Mouse (Mus musculus) CD4-positive helper T cell, adult 2 months (primary cell): ENCODE data around the gene Hcst.

Experiments
- DNase-seq: peaks from one replicate; pipeline ENCODE4 v3.0.0-alpha.2; 2012; ENCODE audit warnings: low read depth, missing footprints, low spot score

The Hcst gene

DNA sequence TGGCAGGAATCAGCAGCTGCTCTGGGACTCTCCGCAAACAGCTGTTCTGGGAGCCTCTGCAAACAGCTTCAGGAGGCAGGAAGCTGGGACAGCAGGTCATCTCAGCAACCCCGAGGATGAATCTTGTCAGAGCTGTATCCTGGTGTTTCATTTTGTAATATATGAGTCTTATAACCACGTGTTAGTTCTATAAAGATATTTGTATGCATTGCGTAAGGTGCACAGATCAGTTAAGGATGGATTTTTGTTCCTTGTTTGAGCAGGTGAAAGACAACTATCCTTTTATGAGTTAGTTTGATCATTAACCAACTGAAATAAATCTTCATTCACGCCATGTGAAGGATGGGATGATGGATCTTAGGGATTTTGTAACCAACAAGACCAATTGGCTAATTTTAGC, 39.6 kb downstream of the Hcst start:
- no peak for DNase-seq

DNA sequence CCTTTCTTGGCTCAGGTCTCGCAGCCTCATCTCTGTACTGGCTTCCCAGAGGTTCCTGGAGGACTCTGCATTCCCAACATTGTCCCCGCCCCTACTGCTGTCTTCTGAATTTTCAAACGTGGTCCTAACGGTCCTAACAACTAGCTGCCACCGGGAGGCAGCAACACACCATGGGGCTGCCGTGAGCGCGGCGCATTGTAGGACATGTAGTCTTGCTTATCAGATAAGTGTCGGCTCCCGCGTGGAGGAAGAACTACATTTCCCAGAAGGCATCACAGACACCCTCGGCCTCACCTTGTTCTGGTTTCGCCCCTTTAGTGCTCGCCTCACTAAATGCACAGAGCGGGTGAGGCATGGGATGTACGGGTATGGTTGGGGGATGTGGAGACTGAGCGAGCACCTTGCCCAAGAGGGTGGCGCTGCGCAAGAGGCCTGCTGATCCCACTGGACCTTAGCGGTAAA, 46.1 kb downstream of the Hcst start:
- DNase-seq, result peak; percentile 94
